Mouse (Mus musculus) hindbrain, embryonic 12.5 days (tissue): ENCODE measurements around the gene Dync1li1. TPM values are rescaled to one million over a fixed set of nuclear protein-coding genes. Genes with fewer than 3 reads are reported as not detected.

Experiments used
- ATAC-seq: fragments of 200-750 bp; cut with Nextera tagmentation; 2 replicates; pipeline ENCODE4 v1.8.0; 2017; ENCODE audit warnings: moderate TSS enrichment; ENCODE audit not compliant: low FRiP score
- H3K27ac ChIP-seq: fragments of 300-500 bp; sonication (generic); 2 replicates; pipeline ENCODE4 v1.5.1; 2016; ENCODE audit warnings: mild to moderate bottlenecking
- H3K27me3 ChIP-seq: fragments of 300-500 bp; sonication (generic); 2 replicates; pipeline ENCODE4 v1.6.1; 2016; ENCODE audit warnings: mild to moderate bottlenecking
- H3K36me3 ChIP-seq: fragments of 300-500 bp; sonication (generic); 2 replicates; pipeline ENCODE4 v1.6.1; 2016; ENCODE audit warnings: mild to moderate bottlenecking
- H3K4me1 ChIP-seq: fragments of 300-500 bp; sonication (generic); 2 replicates; pipeline ENCODE4 v1.6.1; 2016
- H3K4me2 ChIP-seq: fragments of 300-500 bp; sonication (generic); replicated peaks from 2 replicates; pipeline ENCODE4 v1.6.1; 2016; ENCODE audit warnings: mild to moderate bottlenecking
- H3K4me3 ChIP-seq: fragments of 300-500 bp; sonication (generic); 2 replicates; pipeline ENCODE4 v1.5.1; 2016; ENCODE audit warnings: mild to moderate bottlenecking
- H3K9ac ChIP-seq: fragments of 300-500 bp; sonication (generic); 2 replicates; pipeline ENCODE4 v1.6.1; 2016; ENCODE audit warnings: mild to moderate bottlenecking, moderate library complexity
- H3K9me3 ChIP-seq: fragments of 300-500 bp; sonication (generic); replicated peaks from 2 replicates; pipeline ENCODE4 v1.6.1; 2016; ENCODE audit warnings: mild to moderate bottlenecking
- WGBS: fragments of 180-500 bp; shearing (Covaris S2); methylation state at CpG from one replicate; pipeline ENCODE4 v1.1.7; 2016; 5-methylcytosine and 5-hydroxymethylcytosine counted together
- polyA plus RNA-seq: library from polyadenylated mRNA; unstranded; fragments of >200 nt; fragmentation: Nextera tagmentation; extraction: Ambion mirVana; gene quantifications from 2 replicates; pipeline ENCODE4 v1.2.1, GENCODE M21; 2016

Dync1li1 gene
- polyA plus RNA-seq, 1 experiment from 2014 or later, result 125 TPM

DNA sequence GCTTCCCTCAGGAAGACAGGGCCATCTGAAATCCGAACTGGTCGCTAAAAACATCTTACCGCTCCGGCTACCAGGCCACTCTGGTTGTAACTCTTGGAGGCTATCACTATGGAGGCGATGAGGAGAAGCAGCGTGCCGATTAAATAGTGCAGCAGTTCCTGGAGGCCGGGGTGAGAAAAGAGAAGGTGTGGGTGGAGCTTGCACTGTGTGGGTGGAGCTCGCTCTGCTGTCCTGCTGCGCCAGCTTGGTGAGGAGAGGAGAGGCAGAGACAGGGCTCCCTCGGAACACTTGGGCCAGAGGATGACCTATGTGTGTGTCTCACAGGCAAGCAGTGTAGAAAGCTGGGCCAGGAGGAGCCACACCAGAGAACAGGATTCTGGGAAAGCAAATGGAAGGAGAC, 73.3 kb downstream of the Dync1li1 start:
- H3K27me3 ChIP-seq, result no peaks in the 10 kb centered on the region
- peaks cover 2% of the 10 kb centered on the region; the same call in 1 of the 2 replicates for H3K4me1 ChIP-seq
- H3K9ac ChIP-seq, result no peak overlapping the region
- ATAC-seq, result no peak
- H3K9me3 ChIP-seq, result no peaks in the 10 kb centered on the region
- H3K27ac ChIP-seq, result no peak overlapping the region
- 76% methylated on average over 11 of the region's 11 CpGs for WGBS
- 0 out of 2 replicates have a peak, but pooled peaks cover 1% of the 10 kb centered on the region for H3K36me3 ChIP-seq
- H3K4me3 ChIP-seq, result no peak overlapping the region
- no peak overlapping the region for H3K4me2 ChIP-seq

DNA sequence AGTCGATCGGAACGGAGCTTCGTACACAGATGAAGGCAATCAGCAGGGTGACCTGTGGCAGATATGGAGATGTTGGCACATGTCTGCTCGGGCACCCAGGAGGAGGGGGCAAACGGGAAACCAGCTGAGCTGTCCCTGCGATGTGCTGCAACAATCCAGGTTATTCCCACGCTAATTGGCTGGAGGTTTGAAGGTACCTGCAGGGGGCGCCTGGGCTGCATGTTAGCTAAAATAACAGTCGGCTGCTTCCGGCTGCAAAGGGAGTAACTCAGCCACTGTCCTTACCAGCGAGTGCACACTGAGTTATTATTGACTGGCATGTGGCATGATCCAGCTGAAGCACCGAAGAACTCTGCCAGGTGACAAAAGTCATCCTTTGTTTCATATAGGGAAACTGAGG, 74.8 kb downstream of the Dync1li1 start:
- no peak for ATAC-seq
- Histone ChIP-seq H3K27ac (no peak overlapping the region), H3K4me1 (peaks cover 14% of the 10 kb centered on the region), H3K36me3 (no peaks in the 10 kb centered on the region), H3K4me2 (no peak overlapping the region), H3K9me3 (no peaks in the 10 kb centered on the region), H3K9ac (no peak overlapping the region), H3K27me3 (no peaks in the 10 kb centered on the region), H3K4me3 (no peak overlapping the region)
- WGBS, result 67% methylated on average over 13 of the region's 13 CpGs

DNA sequence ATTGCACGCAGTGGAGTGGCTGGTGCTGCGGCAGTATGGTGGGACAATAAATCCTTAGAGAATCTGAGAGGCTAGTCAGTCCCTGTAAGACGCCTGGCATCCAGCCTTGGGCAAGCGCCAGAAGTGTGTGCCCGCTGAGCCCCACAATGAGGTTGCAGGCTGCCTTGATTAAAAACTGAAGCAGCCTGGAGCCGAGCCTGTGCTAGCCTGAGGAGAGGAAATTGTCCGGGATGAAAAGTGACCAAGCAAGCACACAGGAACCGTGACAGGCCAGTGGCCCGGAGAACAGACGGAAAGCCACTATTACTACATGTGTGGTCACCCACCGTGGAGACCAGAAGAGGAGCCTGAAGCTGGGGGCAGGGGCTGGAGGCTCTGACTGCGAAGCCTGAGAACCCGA, 78.4 kb downstream of the Dync1li1 start:
- H3K4me2 ChIP-seq, result no peak overlapping the region
- H3K4me1 ChIP-seq, result peaks cover 14% of the 10 kb centered on the region
- ATAC-seq, result peak; percentile 60; the same call in 1 of the 2 replicates
- peak overlapping the region; percentile 44 for H3K27ac ChIP-seq
- H3K9me3 ChIP-seq, result no peaks in the 10 kb centered on the region
- H3K9ac ChIP-seq, result no peak overlapping the region
- WGBS, result 60% methylated on average over 13 of the region's 13 CpGs
- no peak overlapping the region for H3K4me3 ChIP-seq
- H3K36me3 ChIP-seq, result peaks cover under 1% of the 10 kb centered on the region; the same call in 1 of the 2 replicates
- no peaks in the 10 kb centered on the region for H3K27me3 ChIP-seq

DNA sequence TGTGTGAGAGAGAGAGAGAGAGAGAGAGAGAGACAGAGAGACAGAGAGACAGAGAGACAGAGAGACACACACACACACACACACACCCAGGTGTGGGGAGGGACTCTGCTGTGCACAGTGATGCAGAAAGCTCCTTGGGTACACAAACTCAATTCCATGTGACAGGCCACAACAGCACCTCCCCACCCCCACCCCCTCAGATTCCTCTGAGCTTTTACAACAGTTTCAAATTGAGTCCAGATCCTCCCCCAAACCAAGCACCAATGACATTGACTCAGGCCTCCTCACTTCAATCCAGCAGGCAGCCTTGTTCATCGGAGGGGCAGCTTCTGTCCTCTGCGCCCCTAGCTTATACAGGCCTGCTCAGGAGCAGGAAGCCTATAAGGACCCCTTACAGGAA, 78.9 kb downstream of the Dync1li1 start:
- ATAC-seq, result no peak
- H3K9ac ChIP-seq, result no peak overlapping the region
- peak overlapping the region; percentile 44; the same call in 1 of the 2 replicates for H3K27ac ChIP-seq
- H3K36me3 ChIP-seq, result peaks cover 5% of the 10 kb centered on the region; the same call in 1 of the 2 replicates
- H3K4me2 ChIP-seq, result no peak overlapping the region
- H3K4me1 ChIP-seq, result peaks cover 14% of the 10 kb centered on the region
- H3K9me3 ChIP-seq, result no peaks in the 10 kb centered on the region
- 62% methylated on average over 2 of the region's 2 CpGs for WGBS
- no peaks in the 10 kb centered on the region for H3K27me3 ChIP-seq
- H3K4me3 ChIP-seq, result no peak overlapping the region

DNA sequence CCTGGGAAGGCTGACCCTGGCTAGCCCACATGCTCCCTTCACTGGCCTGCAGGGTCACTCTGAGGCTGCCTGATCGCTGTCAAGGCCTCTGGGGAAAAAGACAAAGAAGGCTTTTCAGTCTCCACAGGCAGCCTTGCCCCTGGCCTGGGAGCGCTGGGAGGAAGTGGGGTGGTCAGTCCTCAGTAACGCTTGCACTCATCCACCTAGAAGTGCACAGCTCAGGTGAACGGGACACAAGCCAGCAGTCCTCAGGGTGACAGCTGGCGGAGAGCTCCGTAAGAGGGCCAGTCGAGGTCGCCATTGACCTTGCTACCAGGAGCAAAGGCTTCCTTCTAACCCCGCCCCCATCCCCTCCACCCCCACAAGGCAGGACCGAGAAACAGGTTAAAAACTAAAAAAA, 79.5 kb downstream of the Dync1li1 start:
- Histone ChIP-seq H3K36me3 (peaks cover 7% of the 10 kb centered on the region; the same call in 1 of the 2 replicates), H3K4me2 (no peak overlapping the region), H3K4me3 (no peak overlapping the region), H3K4me1 (peaks cover 14% of the 10 kb centered on the region), H3K27me3 (no peaks in the 10 kb centered on the region), H3K9ac (no peak overlapping the region), H3K9me3 (no peaks in the 10 kb centered on the region), H3K27ac (peak overlapping the region; percentile 44; the same call in 1 of the 2 replicates)
- ATAC-seq, result no peak
- 42% methylated on average over 10 of the region's 10 CpGs for WGBS

DNA sequence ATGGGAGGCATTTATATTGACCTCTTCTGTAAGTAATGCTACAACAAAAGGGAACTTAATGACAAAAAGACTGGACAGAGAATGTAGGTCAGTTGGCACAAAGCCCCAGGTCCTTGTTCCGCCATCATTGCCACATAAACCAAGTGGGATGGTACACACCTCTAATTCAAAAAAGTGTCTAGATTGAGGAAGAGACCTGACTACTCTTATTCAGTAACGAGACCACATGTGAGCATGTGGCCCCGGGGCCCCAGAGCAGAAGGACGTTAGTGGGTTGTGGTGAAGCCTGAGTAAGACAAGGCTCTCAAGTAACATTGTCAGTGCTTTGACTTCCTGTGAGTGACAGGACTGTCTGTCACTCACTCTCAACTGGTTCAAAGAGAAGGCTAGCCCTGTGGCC, 81.6 kb downstream of the Dync1li1 start:
- WGBS, result 90% methylated on average over 4 of the region's 4 CpGs
- no peak overlapping the region for H3K9ac ChIP-seq
- H3K36me3 ChIP-seq, result peaks cover 7% of the 10 kb centered on the region; the same call in 1 of the 2 replicates
- H3K4me2 ChIP-seq, result no peak overlapping the region
- ATAC-seq, result no peak
- H3K9me3 ChIP-seq, result no peaks in the 10 kb centered on the region
- no peak overlapping the region for H3K4me3 ChIP-seq
- peaks cover 20% of the 10 kb centered on the region for H3K4me1 ChIP-seq
- H3K27me3 ChIP-seq, result no peaks in the 10 kb centered on the region
- H3K27ac ChIP-seq, result no peak overlapping the region

DNA sequence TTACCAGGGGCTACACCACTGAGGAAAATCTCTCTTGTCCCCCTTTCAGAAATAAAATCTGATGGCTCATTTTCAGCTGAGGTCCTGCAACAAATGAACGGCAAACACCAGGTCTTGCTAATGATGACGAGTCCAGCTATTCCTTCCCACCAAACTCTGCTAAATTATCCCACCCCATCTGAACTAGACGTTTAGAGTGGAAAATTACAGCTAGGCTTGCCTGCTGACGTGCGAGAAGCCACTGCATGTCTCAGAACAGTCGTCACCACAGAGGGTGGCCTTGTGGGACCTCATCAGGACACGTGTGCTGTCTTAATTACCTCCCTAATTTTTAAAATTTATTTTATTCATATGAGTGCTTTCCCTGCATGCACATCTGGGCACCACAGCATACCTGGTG, 83.0 kb downstream of the Dync1li1 start:
- Histone ChIP-seq H3K4me3 (no peak overlapping the region), H3K9me3 (no peaks in the 10 kb centered on the region), H3K4me1 (peaks cover 25% of the 10 kb centered on the region), H3K9ac (no peak overlapping the region), H3K4me2 (no peak overlapping the region), H3K36me3 (peaks cover 7% of the 10 kb centered on the region; the same call in 1 of the 2 replicates), H3K27ac (no peak overlapping the region), H3K27me3 (no peaks in the 10 kb centered on the region)
- ATAC-seq, result no peak
- 90% methylated on average over 7 of the region's 7 CpGs for WGBS

Other genes starting within 250 kb of the Dync1li1 start
- not detected in 2 replicates for gene Ccr4, start 183.9 kb upstream of the Dync1li1 start, polyA plus RNA-seq
- 0.31 and 0.46 TPM in 2 replicates for gene C130032M10Rik, start 173.1 kb upstream of the Dync1li1 start, polyA plus RNA-seq
- 1.2 and 1.3 TPM in 2 replicates for gene Trim71, start 124.4 kb upstream of the Dync1li1 start, polyA plus RNA-seq
- 67.2 and 71.9 TPM in 2 replicates for gene Cnot10, start 48.6 kb upstream of the Dync1li1 start, polyA plus RNA-seq
- gene Cmtm6, start 42.3 kb downstream of the Dync1li1 start, polyA plus RNA-seq, result 25.8 and 26.0 TPM in 2 replicates
- gene Cmtm7, start 93.1 kb downstream of the Dync1li1 start, polyA plus RNA-seq, result 43.9 and 50.9 TPM in 2 replicates
- 24.1 and 41.5 TPM in 2 replicates for gene Cmtm8, start 155.4 kb downstream of the Dync1li1 start, polyA plus RNA-seq
- gene Gpd1l, start 245.2 kb downstream of the Dync1li1 start, polyA plus RNA-seq, result 16.3 and 17.2 TPM in 2 replicates